In genomic region chr9:107288711-107289110, GRCm38 (mm10) we compare ENCODE assay signal across 8 mouse cellular contexts. TPM values are rescaled to one million over a fixed set of nuclear protein-coding genes. Genes with fewer than 3 reads are reported as not detected.
DNase-seq lines count a peak whose midpoint lies in the region; ATAC-seq and TF ChIP-seq lines count a peak whose summit lies in the region.

No protein-coding gene starts in this region.

- 0 out of 2 replicates have a peak, but pooled peaks cover 3% of the 10 kb centered on the region for H3K27me3 ChIP-seq in hindbrain, embryonic 16.5 days (replicated peaks; ENCODE audit: control insufficient read depth, insufficient read depth, low read length)
- no peaks in the 10 kb centered on the region for H3K27me3 ChIP-seq in liver, postnatal 0 days (ENCODE audit: insufficient read depth, low read length)
- H3K27me3 ChIP-seq in neural tube, embryonic 15.5 days (replicated peaks): peaks cover 36% of the 10 kb centered on the region

- no peak for TF ChIP-seq EP300 in liver, postnatal 0 days (IDR thresholded peaks at IDR 0.05; ENCODE audit: low read depth)

- H3K27ac ChIP-seq in bone marrow macrophage, adult 2 months (ENCODE audit: insufficient read depth, low read depth, low read length): peak overlapping the region; percentile 89
- no peak overlapping the region for H3K27ac ChIP-seq in hindbrain, embryonic 16.5 days (ENCODE audit: low read depth, low read length)
- peak overlapping the region; percentile 67 for H3K27ac ChIP-seq in liver, postnatal 0 days (ENCODE audit: low read depth)
- no peak overlapping the region for H3K27ac ChIP-seq in neural tube, embryonic 15.5 days (replicated peaks)

- 33% methylated on average over 8 of the region's 8 CpGs for WGBS in hindbrain, embryonic 16.5 days
- 21% methylated on average over 8 of the region's 8 CpGs for WGBS in liver, postnatal 0 days (ENCODE audit: insufficient replicate concordance)
- 33% methylated on average over 8 of the region's 8 CpGs for WGBS in neural tube, embryonic 15.5 days

- DNase-seq in heart, adult 11 months: peak; percentile 96
- DNase-seq in heart, postnatal 36 days: no peak
- DNase-seq in liver, postnatal 0 days: peak; percentile 67
- no peak for DNase-seq in frontal cortex, postnatal 14 days (ENCODE audit: low spot score in 2 of 2)
- no peak for DNase-seq in adrenal gland, adult 18-20 months (ENCODE audit: low spot score in 2 of 2)

- no peak overlapping the region for H3K9ac ChIP-seq in hindbrain, embryonic 16.5 days (ENCODE audit: low read depth, low read length)
- peak overlapping the region; percentile 66 for H3K9ac ChIP-seq in liver, postnatal 0 days (replicated peaks)
- no peak overlapping the region for H3K9ac ChIP-seq in neural tube, embryonic 15.5 days (replicated peaks)

- no peaks in the 10 kb centered on the region for H3K36me3 ChIP-seq in hindbrain, embryonic 16.5 days (ENCODE audit: control insufficient read depth, insufficient read depth, low read length)
- H3K36me3 ChIP-seq in liver, postnatal 0 days (replicated peaks; ENCODE audit: insufficient read depth, low read length): no peaks in the 10 kb centered on the region
- no peaks in the 10 kb centered on the region for H3K36me3 ChIP-seq in neural tube, embryonic 15.5 days

- H3K4me1 ChIP-seq in bone marrow macrophage, adult 2 months (ENCODE audit: control insufficient read depth, insufficient read depth, low read length): peaks cover 43% of the 10 kb centered on the region
- peaks cover 10% of the 10 kb centered on the region; the same call in 1 of the 2 replicates for H3K4me1 ChIP-seq in hindbrain, embryonic 16.5 days (ENCODE audit: control insufficient read depth, insufficient read depth, low read depth, low read length)
- H3K4me1 ChIP-seq in liver, postnatal 0 days (ENCODE audit: insufficient read depth): peaks cover 21% of the 10 kb centered on the region
- peaks cover 15% of the 10 kb centered on the region for H3K4me1 ChIP-seq in neural tube, embryonic 15.5 days

- no peak for ATAC-seq in hindbrain, embryonic 16.5 days
- peak; percentile 63 for ATAC-seq in liver, postnatal 0 days
- no peak for ATAC-seq in neural tube, embryonic 15.5 days (ENCODE audit: low FRiP score)

- no peaks in the 10 kb centered on the region for H3K9me3 ChIP-seq in hindbrain, embryonic 16.5 days (ENCODE audit: control insufficient read depth, low read length)
- no peaks in the 10 kb centered on the region for H3K9me3 ChIP-seq in liver, postnatal 0 days (ENCODE audit: low read length)
- H3K9me3 ChIP-seq in neural tube, embryonic 15.5 days (replicated peaks): no peaks in the 10 kb centered on the region

- peak overlapping the region; percentile 60 for H3K4me2 ChIP-seq in hindbrain, embryonic 16.5 days (ENCODE audit: low read length)
- H3K4me2 ChIP-seq in liver, postnatal 0 days (ENCODE audit: low read depth, low read length): peak overlapping the region; percentile 83
- peak overlapping the region; percentile 85 for H3K4me2 ChIP-seq in neural tube, embryonic 15.5 days

- TF ChIP-seq CTCF in bone marrow macrophage, adult 2 months (IDR thresholded peaks at IDR 0.05; ENCODE audit: low read depth, low read length): no peak
- no peak for TF ChIP-seq CTCF in liver, postnatal 0 days (IDR thresholded peaks at IDR 0.05; ENCODE audit: low read depth)

- H3K4me3 ChIP-seq in bone marrow macrophage, adult 2 months (ENCODE audit: insufficient read depth, low read length): peak overlapping the region; percentile 83
- no peak overlapping the region for H3K4me3 ChIP-seq in hindbrain, embryonic 16.5 days (ENCODE audit: low read length)
- peak overlapping the region; percentile 56 for H3K4me3 ChIP-seq in liver, postnatal 0 days (ENCODE audit: low read depth, low read length)
- H3K4me3 ChIP-seq in neural tube, embryonic 15.5 days (replicated peaks): peak overlapping the region; percentile 43

- intact Hi-C loops in heart, postnatal 36 days (cut with DNase I): loop anchor here (2.0 to 5.0 kb wide), 2 partner anchors 34 to 56 kb away; partner anchors contain the start of gene Dock3

- no peak for TF ChIP-seq POLR2A in bone marrow macrophage, adult 2 months (IDR thresholded peaks at IDR 0.05; ENCODE audit: borderline replicate concordance, low read depth, low read length)

RNA-seq across cellular contexts. Expression of gene Mapkapk3, which starts 1.0 kb away (rescaled TPM):
- total RNA-seq in heart, postnatal 36 days (2021): 10 to 100 TPM; 27.0 to 33.6 TPM
- polyA plus RNA-seq in bone marrow macrophage, adult 2 months (2012; ENCODE audit: insufficient read depth, insufficient read length, missing spikeins): 51.9 and 53.6 TPM in 2 replicates
- polyA plus RNA-seq in hindbrain, embryonic 16.5 days (2015; fragmentation: Nextera tagmentation; extraction: Ambion mirVana): 3.2 TPM in 2 replicates
- polyA plus RNA-seq in liver, postnatal 0 days (2015; fragmentation: Nextera tagmentation; extraction: Ambion mirVana): 7.8 and 8.3 TPM in 2 replicates
- 2.2 and 9.4 TPM in 2 replicates for polyA plus RNA-seq in neural tube, embryonic 15.5 days (2015; fragmentation: Nextera tagmentation; extraction: Ambion mirVana)
- 10 to 100 TPM; 42.8 to 55.6 TPM for total RNA-seq in adrenal gland, adult 18-20 months (2021)

RNA-seq across cellular contexts. Expression of gene Cish, which starts 7.1 kb away (rescaled TPM):
- total RNA-seq in heart, postnatal 36 days (2021): 100 to 1,000 TPM; 145 to 149 TPM
- polyA plus RNA-seq in bone marrow macrophage, adult 2 months (2012; ENCODE audit: insufficient read depth, insufficient read length, missing spikeins): 0.80 and 0.83 TPM in 2 replicates
- polyA plus RNA-seq in hindbrain, embryonic 16.5 days (2015; fragmentation: Nextera tagmentation; extraction: Ambion mirVana): 10.9 and 13.7 TPM in 2 replicates
- 17.1 and 21.9 TPM in 2 replicates for polyA plus RNA-seq in liver, postnatal 0 days (2015; fragmentation: Nextera tagmentation; extraction: Ambion mirVana)
- polyA plus RNA-seq in neural tube, embryonic 15.5 days (2015; fragmentation: Nextera tagmentation; extraction: Ambion mirVana): 12.6 and 15.5 TPM in 2 replicates
- 1 to 10 TPM; 7.9 to 9.9 TPM for total RNA-seq in adrenal gland, adult 18-20 months (2021)

RNA-seq across cellular contexts. Expression of gene Hemk1, which starts 49.4 kb away (rescaled TPM):
- 10 to 100 TPM; 22.3 to 22.6 TPM for total RNA-seq in heart, postnatal 36 days (2021)
- 14.1 and 15.3 TPM in 2 replicates for polyA plus RNA-seq in bone marrow macrophage, adult 2 months (2012; ENCODE audit: insufficient read depth, insufficient read length, missing spikeins)
- polyA plus RNA-seq in hindbrain, embryonic 16.5 days (2015; fragmentation: Nextera tagmentation; extraction: Ambion mirVana): 17.5 and 18.7 TPM in 2 replicates
- polyA plus RNA-seq in liver, postnatal 0 days (2015; fragmentation: Nextera tagmentation; extraction: Ambion mirVana): 2.5 and 3.2 TPM in 2 replicates
- polyA plus RNA-seq in neural tube, embryonic 15.5 days (2015; fragmentation: Nextera tagmentation; extraction: Ambion mirVana): 16.3 and 18.2 TPM in 2 replicates
- 10 to 100 TPM; 12.9 to 17.4 TPM for total RNA-seq in adrenal gland, adult 18-20 months (2021)

RNA-seq across cellular contexts. Expression of gene 6430571L13Rik, which starts 51.7 kb away (rescaled TPM):
- 1 to 10 TPM; 4.2 to 5.3 TPM for total RNA-seq in heart, postnatal 36 days (2021)
- not detected in 2 replicates for polyA plus RNA-seq in bone marrow macrophage, adult 2 months (2012; ENCODE audit: insufficient read depth, insufficient read length, missing spikeins)
- 9.8 and 11.4 TPM in 2 replicates for polyA plus RNA-seq in hindbrain, embryonic 16.5 days (2015; fragmentation: Nextera tagmentation; extraction: Ambion mirVana)
- 0.14 and 0.22 TPM in 2 replicates for polyA plus RNA-seq in liver, postnatal 0 days (2015; fragmentation: Nextera tagmentation; extraction: Ambion mirVana)
- polyA plus RNA-seq in neural tube, embryonic 15.5 days (2015; fragmentation: Nextera tagmentation; extraction: Ambion mirVana): 7.8 and 9.1 TPM in 2 replicates
- total RNA-seq in adrenal gland, adult 18-20 months (2021): 1 to 10 TPM in 1 of 2 experiments, under 1 TPM in 1; 0.30 to 1.3 TPM

RNA-seq across cellular contexts. Expression of gene Dock3, which starts 57.0 kb away (rescaled TPM):
- total RNA-seq in heart, postnatal 36 days (2021): 1 to 10 TPM; 3.9 to 5.3 TPM
- polyA plus RNA-seq in bone marrow macrophage, adult 2 months (2012; ENCODE audit: insufficient read depth, insufficient read length, missing spikeins): 0.16 TPM in 1 of 2 replicates, not detected in the other
- 14.4 and 15.7 TPM in 2 replicates for polyA plus RNA-seq in hindbrain, embryonic 16.5 days (2015; fragmentation: Nextera tagmentation; extraction: Ambion mirVana)
- polyA plus RNA-seq in liver, postnatal 0 days (2015; fragmentation: Nextera tagmentation; extraction: Ambion mirVana): 0.02 TPM in 1 of 2 replicates, not detected in the other
- 18.6 and 26.7 TPM in 2 replicates for polyA plus RNA-seq in neural tube, embryonic 15.5 days (2015; fragmentation: Nextera tagmentation; extraction: Ambion mirVana)
- total RNA-seq in adrenal gland, adult 18-20 months (2021): 1 to 10 TPM; 3.1 to 3.7 TPM

Comparison
In these comparisons a context has a peak if more than half of its experiments do, and no peak if none do; other contexts are left out.
1. DNase-seq: peak in heart, adult 11 months (single experiment) and liver, postnatal 0 days (single experiment); none in heart, postnatal 36 days (0 of 2), frontal cortex, postnatal 14 days (0 of 2) and adrenal gland, adult 18-20 months (0 of 2).
2. H3K27ac ChIP-seq: peak in bone marrow macrophage, adult 2 months (single experiment) and liver, postnatal 0 days (single experiment); none in hindbrain, embryonic 16.5 days (single experiment) and neural tube, embryonic 15.5 days (single experiment).
3. Peak in every context shown above with its lines, with median percentiles within 50 percentile points of each other: H3K4me2 ChIP-seq.